Mouse (Mus musculus) heart, embryonic 11.5 days (tissue): ENCODE measurements around the gene Slc39a11. TPM values are rescaled to one million over a fixed set of nuclear protein-coding genes. Genes with fewer than 3 reads are reported as not detected.
A peak's percentile ranks its signal among the peaks of the same experiment; 100 is the strongest.

ENCODE experiments used
- ATAC-seq: fragments of 200-750 bp; cut with Nextera tagmentation; replicated peaks from 2 replicates; pipeline ENCODE4 v1.8.0; 2017; ENCODE audit warnings: moderate library complexity; ENCODE audit not compliant: insufficient number of reproducible peaks, low FRiP score, low TSS enrichment
- H3K27ac ChIP-seq: fragments of 300-500 bp; sonication (generic); 2 replicates; pipeline ENCODE4 v1.5.1; 2014; ENCODE audit warnings: mild to moderate bottlenecking, low read depth, low read length
- H3K27me3 ChIP-seq: fragments of 300-500 bp; sonication (generic); 2 replicates; pipeline ENCODE4 v1.6.1; 2014; ENCODE audit warnings: mild to moderate bottlenecking, low read length, mixed read lengths; ENCODE audit not compliant: control insufficient read depth, insufficient read depth
- H3K36me3 ChIP-seq: fragments of 300-500 bp; sonication (generic); 2 replicates; pipeline ENCODE4 v1.6.1; 2014; ENCODE audit warnings: mild to moderate bottlenecking, low read length, moderate library complexity, mixed read lengths; ENCODE audit not compliant: control insufficient read depth, insufficient read depth
- H3K4me1 ChIP-seq: fragments of 300-500 bp; sonication (generic); 2 replicates; pipeline ENCODE4 v1.6.1; 2014; ENCODE audit warnings: low read length; ENCODE audit not compliant: control insufficient read depth, insufficient read depth
- H3K4me2 ChIP-seq: fragments of 300-500 bp; sonication (generic); 2 replicates; pipeline ENCODE4 v1.6.1; 2014; ENCODE audit warnings: mild to moderate bottlenecking, moderate library complexity
- H3K4me3 ChIP-seq: fragments of 300-500 bp; sonication (generic); 2 replicates; pipeline ENCODE4 v1.5.1; 2014; ENCODE audit warnings: low read depth, low read length
- H3K9ac ChIP-seq: fragments of 300-500 bp; sonication (generic); 2 replicates; pipeline ENCODE4 v1.6.1; 2014; ENCODE audit warnings: mild to moderate bottlenecking, low read depth, low read length, moderate library complexity
- H3K9me3 ChIP-seq: fragments of 300-500 bp; sonication (generic); replicated peaks from 2 replicates; pipeline ENCODE4 v1.6.1; 2016; ENCODE audit warnings: low read length; ENCODE audit not compliant: control insufficient read depth
- WGBS: fragments of 180-500 bp; shearing (Covaris S2); extraction: QIAGEN DNeasy Blood & Tissue Kit; methylation state at CpG from one replicate; pipeline ENCODE4 v1.1.7; 2014; ENCODE audit not compliant: insufficient replicate concordance; 5-methylcytosine and 5-hydroxymethylcytosine counted together
- polyA plus RNA-seq: library from polyadenylated mRNA; unstranded; fragments of >200 nt; fragmentation: Nextera tagmentation; extraction: Ambion mirVana; gene quantifications from 2 replicates; pipeline ENCODE4 v1.2.1, GENCODE M21; 2014

Slc39a11 gene
- polyA plus RNA-seq, 1 experiment from 2014 or later: 17.1 TPM

- 81% methylated on average over 7 of the region's 7 CpGs for WGBS
- Histone ChIP-seq H3K4me2 (no peak overlapping the region), H3K4me1 (no peaks in the 10 kb centered on the region), H3K9me3 (no peaks in the 10 kb centered on the region), H3K36me3 (no peaks in the 10 kb centered on the region), H3K27ac (no peak overlapping the region), H3K9ac (no peak overlapping the region), H3K4me3 (no peak overlapping the region), H3K27me3 (peaks cover 14% of the 10 kb centered on the region; the same call in 1 of the 2 replicates)
- ATAC-seq: no peak
Measured at GRCm38 (mm10) chr11:113203008-113203407, 446.9 kb downstream of the Slc39a11 start.

- ATAC-seq: peak; percentile 74
Measured at GRCm38 (mm10) chr11:113201470-113201997, 448.3 kb downstream of the Slc39a11 start.

GRCm38 (mm10) chr11:113200901-113201300 is 449.0 kb downstream of the Slc39a11 start:
- no peaks in the 10 kb centered on the region for H3K4me1 ChIP-seq
- no peaks in the 10 kb centered on the region for H3K36me3 ChIP-seq
- 12% methylated on average over 15 of the region's 15 CpGs for WGBS
- no peak for ATAC-seq
- no peaks in the 10 kb centered on the region for H3K9me3 ChIP-seq
- H3K27ac ChIP-seq: peak overlapping the region; percentile 58; the same call in 1 of the 2 replicates
- H3K9ac ChIP-seq: peak overlapping the region; percentile 76
- H3K4me3 ChIP-seq: peak overlapping the region; percentile 55
- peaks cover 14% of the 10 kb centered on the region; the same call in 1 of the 2 replicates for H3K27me3 ChIP-seq
- peak overlapping the region; percentile 91 for H3K4me2 ChIP-seq

More at GRCm38 (mm10) chr11:113201470-113201997, 448.3 kb downstream of the Slc39a11 start:
- no peaks in the 10 kb centered on the region for H3K9me3 ChIP-seq
- H3K27me3 ChIP-seq: peaks cover 14% of the 10 kb centered on the region; the same call in 1 of the 2 replicates
- peak overlapping the region; percentile 58 for H3K27ac ChIP-seq
- no peaks in the 10 kb centered on the region for H3K36me3 ChIP-seq
- under 1% methylated on average over 42 of the region's 42 CpGs for WGBS
- H3K4me1 ChIP-seq: no peaks in the 10 kb centered on the region
- peak overlapping the region; percentile 91 for H3K4me2 ChIP-seq
- H3K9ac ChIP-seq: peak overlapping the region; percentile 76
- H3K4me3 ChIP-seq: peak overlapping the region; percentile 55

GRCm38 (mm10) chr11:113198586-113198985 is 451.3 kb downstream of the Slc39a11 start:
- H3K4me3 ChIP-seq: no peak overlapping the region
- no peaks in the 10 kb centered on the region for H3K4me1 ChIP-seq
- 76% methylated on average over 15 of the region's 15 CpGs for WGBS
- no peak for ATAC-seq
- H3K36me3 ChIP-seq: no peaks in the 10 kb centered on the region
- H3K27me3 ChIP-seq: peaks cover 14% of the 10 kb centered on the region; the same call in 1 of the 2 replicates
- no peak overlapping the region for H3K9ac ChIP-seq
- no peak overlapping the region for H3K27ac ChIP-seq
- H3K9me3 ChIP-seq: no peaks in the 10 kb centered on the region
- H3K4me2 ChIP-seq: 0 out of 2 replicates have a peak overlapping the region, but pooled peaks have one; percentile 4

- no peaks in the 10 kb centered on the region for H3K36me3 ChIP-seq
- H3K4me2 ChIP-seq: no peak overlapping the region
- peaks cover 14% of the 10 kb centered on the region; the same call in 1 of the 2 replicates for H3K27me3 ChIP-seq
- ATAC-seq: no peak
- no peak overlapping the region for H3K4me3 ChIP-seq
- no peaks in the 10 kb centered on the region for H3K9me3 ChIP-seq
- no peak overlapping the region for H3K27ac ChIP-seq
- WGBS: 75% methylated on average over 8 of the region's 8 CpGs
- no peaks in the 10 kb centered on the region for H3K4me1 ChIP-seq
- H3K9ac ChIP-seq: no peak overlapping the region
Measured at GRCm38 (mm10) chr11:113197624-113198023, 452.3 kb downstream of the Slc39a11 start.

GRCm38 (mm10) chr11:113196234-113197007 is 453.5 kb downstream of the Slc39a11 start:
- Histone ChIP-seq H3K27me3 (peaks cover 14% of the 10 kb centered on the region; the same call in 1 of the 2 replicates), H3K27ac (no peak overlapping the region), H3K4me3 (no peak overlapping the region), H3K4me1 (no peaks in the 10 kb centered on the region), H3K36me3 (no peaks in the 10 kb centered on the region), H3K9me3 (no peaks in the 10 kb centered on the region), H3K4me2 (no peak overlapping the region), H3K9ac (no peak overlapping the region)
- no peak for ATAC-seq
- WGBS: 85% methylated on average over 19 of the region's 19 CpGs

Other genes with a start within 250 kb of the Slc39a11 start
- gene Sstr2, start 30.7 kb downstream of the Slc39a11 start, polyA plus RNA-seq: 0.79 and 1.0 TPM in 2 replicates
- gene Cog1, start 910 bp downstream of the Slc39a11 start, polyA plus RNA-seq: 19.2 and 19.4 TPM in 2 replicates
- gene Fam104a, start 34.1 kb upstream of the Slc39a11 start, polyA plus RNA-seq: 53.1 and 54.7 TPM in 2 replicates
- 18.1 and 18.7 TPM in 2 replicates for gene D11Wsu47e, start 34.3 kb upstream of the Slc39a11 start, polyA plus RNA-seq
- gene Cpsf4l, start 59.9 kb upstream of the Slc39a11 start, polyA plus RNA-seq: 0.23 and 0.30 TPM in 2 replicates
- 18.4 and 19.3 TPM in 2 replicates for gene Cdc42ep4, start 101.8 kb upstream of the Slc39a11 start, polyA plus RNA-seq